ENCODE assay signal across 10 mouse cellular contexts in the genomic region with DNA sequence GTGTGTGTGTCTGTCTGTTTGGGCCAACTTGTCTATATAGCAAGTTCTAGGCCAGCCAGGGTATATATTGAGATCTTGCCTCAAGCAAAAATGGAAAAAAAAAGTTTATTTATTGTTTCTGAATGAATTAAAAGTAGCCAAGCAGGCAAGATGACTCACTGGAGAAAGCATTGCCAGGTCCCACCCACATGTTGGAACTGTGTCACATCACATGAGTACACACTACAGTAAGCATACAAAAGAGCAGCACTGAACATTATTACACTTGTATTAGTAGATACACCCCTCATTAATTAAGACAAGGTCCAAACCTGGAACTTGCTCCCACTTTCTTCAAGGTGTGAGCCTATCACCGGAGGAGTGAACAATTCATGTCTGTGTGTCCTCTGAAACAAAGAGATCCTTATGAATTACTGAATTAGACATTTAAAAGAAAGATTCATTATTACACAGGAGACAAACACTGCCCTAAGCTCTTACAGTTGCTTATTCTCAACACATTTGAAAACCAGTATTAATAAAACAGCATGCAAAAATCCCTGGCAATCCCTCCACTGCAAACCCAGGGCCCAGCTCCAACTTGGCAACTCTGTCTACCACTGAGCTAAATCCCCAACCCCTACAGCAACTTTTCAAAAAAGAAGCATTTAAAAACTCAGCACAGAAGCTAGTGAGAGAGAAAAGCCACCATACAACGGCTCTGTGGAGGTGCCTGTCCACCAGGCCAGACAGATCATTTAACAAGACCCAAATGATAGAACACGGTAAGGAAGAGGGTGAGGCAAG. TPM values are rescaled to one million over a fixed set of nuclear protein-coding genes. Genes with fewer than 3 reads are reported as not detected.
DNase-seq lines count a peak whose midpoint lies in the region; ATAC-seq lines count a peak whose summit lies in the region.
"Had no signal": no experiment of that assay in that cellular context is flagged by ENCODE, and none has a peak within 500 bp of the region (broad histone marks: within the 10 kb centered on the region; RNA-seq: fewer than 3 reads in every experiment).

No protein-coding gene starts in this region.

- ATAC-seq in forebrain, embryonic 13.5 days, result peak; percentile 51; the same call in 1 of the 2 replicates
- no peak for ATAC-seq in hindbrain, embryonic 14.5 days (ENCODE audit: low FRiP score)

- H3K27ac ChIP-seq in forebrain, embryonic 13.5 days, result no peak overlapping the region
- no peak overlapping the region for H3K27ac ChIP-seq in forebrain, embryonic 10.5 days
- H3K27ac ChIP-seq in heart, embryonic 10.5 days, result no peak overlapping the region
- no peak overlapping the region for H3K27ac ChIP-seq in hindbrain, embryonic 14.5 days

- H3K9ac ChIP-seq in forebrain, embryonic 13.5 days, result no peak overlapping the region
- H3K9ac ChIP-seq in hindbrain, embryonic 14.5 days, result no peak overlapping the region
- H3K9ac ChIP-seq: lung, embryonic 14.5 days had no signal

- no peak overlapping the region for H3K4me3 ChIP-seq in forebrain, embryonic 13.5 days
- no peak overlapping the region for H3K4me3 ChIP-seq in forebrain, embryonic 10.5 days
- no peak overlapping the region for H3K4me3 ChIP-seq in heart, embryonic 10.5 days
- no peak overlapping the region for H3K4me3 ChIP-seq in hindbrain, embryonic 14.5 days (replicated peaks; ENCODE audit: low read length)

- 85% methylated on average over 3 of the region's 3 CpGs for WGBS in forebrain, embryonic 13.5 days
- WGBS in forebrain, embryonic 10.5 days, result 92% methylated on average over 3 of the region's 3 CpGs
- WGBS in heart, embryonic 10.5 days, result 89% methylated on average over 3 of the region's 3 CpGs
- WGBS in hindbrain, embryonic 14.5 days, result 89% methylated on average over 3 of the region's 3 CpGs

- no peaks in the 10 kb centered on the region for H3K9me3 ChIP-seq in forebrain, embryonic 13.5 days (replicated peaks)
- H3K9me3 ChIP-seq in forebrain, embryonic 10.5 days, result no peaks in the 10 kb centered on the region
- H3K9me3 ChIP-seq in heart, embryonic 10.5 days, result no peaks in the 10 kb centered on the region
- no peaks in the 10 kb centered on the region for H3K9me3 ChIP-seq in hindbrain, embryonic 14.5 days (ENCODE audit: control insufficient read depth, low read length)

- DNase-seq in forebrain, embryonic 10.5 days (ENCODE audit: extremely low spot score, low spot score), result no peak
- DNase-seq in adrenal gland, postnatal 36 days, result peak; percentile 73 to 75
- DNase-seq in heart, embryonic 10.5 days (ENCODE audit: low spot score), result peak; percentile 28
- peak; percentile 76 for DNase-seq in lung, postnatal 36 days
- DNase-seq in thymus, postnatal 10 days (ENCODE audit: low spot score in 2 of 2), result no peak
- no peak for DNase-seq in hindbrain, embryonic 14.5 days (ENCODE audit: low spot score)
- no peak for DNase-seq in testis, postnatal 10 days (ENCODE audit: low spot score)
- DNase-seq: lung, embryonic 14.5 days had no signal

- no peaks in the 10 kb centered on the region for H3K27me3 ChIP-seq in forebrain, embryonic 13.5 days
- no peaks in the 10 kb centered on the region for H3K27me3 ChIP-seq in forebrain, embryonic 10.5 days (ENCODE audit: poor library complexity, severe bottlenecking)
- no peaks in the 10 kb centered on the region for H3K27me3 ChIP-seq in heart, embryonic 10.5 days (ENCODE audit: insufficient read depth, poor library complexity, severe bottlenecking)
- H3K27me3 ChIP-seq in hindbrain, embryonic 14.5 days (ENCODE audit: control insufficient read depth, insufficient read depth, low read length), result no peaks in the 10 kb centered on the region

- H3K36me3 ChIP-seq in forebrain, embryonic 13.5 days (ENCODE audit: poor library complexity, severe bottlenecking), result peaks cover 58% of the 10 kb centered on the region
- peaks cover 99% of the 10 kb centered on the region for H3K36me3 ChIP-seq in forebrain, embryonic 10.5 days (replicated peaks)
- H3K36me3 ChIP-seq in heart, embryonic 10.5 days, result peaks cover 89% of the 10 kb centered on the region
- no peaks in the 10 kb centered on the region for H3K36me3 ChIP-seq in hindbrain, embryonic 14.5 days (replicated peaks; ENCODE audit: control insufficient read depth, insufficient read depth)

- no peaks in the 10 kb centered on the region for H3K4me1 ChIP-seq in forebrain, embryonic 13.5 days
- H3K4me1 ChIP-seq in forebrain, embryonic 10.5 days, result no peaks in the 10 kb centered on the region
- no peaks in the 10 kb centered on the region for H3K4me1 ChIP-seq in heart, embryonic 10.5 days
- H3K4me1 ChIP-seq in hindbrain, embryonic 14.5 days (replicated peaks; ENCODE audit: control insufficient read depth, insufficient read depth, low read length), result no peaks in the 10 kb centered on the region

- no peak overlapping the region for H3K4me2 ChIP-seq in forebrain, embryonic 13.5 days
- H3K4me2 ChIP-seq in hindbrain, embryonic 14.5 days (replicated peaks), result no peak overlapping the region
- H3K4me2 ChIP-seq: lung, embryonic 14.5 days had no signal

RNA-seq across cellular contexts. Expression of gene Gm49384, which starts 11.1 kb away (rescaled TPM):
- polyA plus RNA-seq in forebrain, embryonic 13.5 days (2015; fragmentation: Nextera tagmentation; extraction: Ambion mirVana), result 32.5 and 32.9 TPM in 2 replicates
- polyA plus RNA-seq in forebrain, embryonic 10.5 days (2016; fragmentation: Nextera tagmentation; extraction: Ambion mirVana), result 51.8 and 59.4 TPM in 2 replicates
- 1 to 10 TPM; 4.8 to 5.7 TPM for total RNA-seq in adrenal gland, postnatal 36 days (2021)
- polyA plus RNA-seq in heart, embryonic 10.5 days (2016; fragmentation: Nextera tagmentation; extraction: Ambion mirVana), result 24.3 and 29.5 TPM in 2 replicates
- 10.4 and 12.5 TPM in 2 replicates for polyA plus RNA-seq in hindbrain, embryonic 14.5 days (2014; fragmentation: Nextera tagmentation; extraction: Ambion mirVana)
- polyA plus RNA-seq: small intestine, adult 2 months had no signal

RNA-seq across cellular contexts. Expression of gene Pole2, which starts 12.8 kb away (rescaled TPM):
- polyA plus RNA-seq in forebrain, embryonic 13.5 days (2015; fragmentation: Nextera tagmentation; extraction: Ambion mirVana), result 21.5 and 22.1 TPM in 2 replicates
- 37.5 and 38.2 TPM in 2 replicates for polyA plus RNA-seq in forebrain, embryonic 10.5 days (2016; fragmentation: Nextera tagmentation; extraction: Ambion mirVana)
- 1 to 10 TPM; 3.0 TPM for total RNA-seq in adrenal gland, postnatal 36 days (2021)
- polyA plus RNA-seq in heart, embryonic 10.5 days (2016; fragmentation: Nextera tagmentation; extraction: Ambion mirVana), result 20.9 and 28.7 TPM in 2 replicates
- polyA plus RNA-seq in hindbrain, embryonic 14.5 days (2014; fragmentation: Nextera tagmentation; extraction: Ambion mirVana), result 4.2 and 4.5 TPM in 2 replicates

RNA-seq across cellular contexts. Expression of gene Dnaaf2, which starts 17.0 kb away (rescaled TPM):
- polyA plus RNA-seq in forebrain, embryonic 13.5 days (2015; fragmentation: Nextera tagmentation; extraction: Ambion mirVana), result 11.1 and 13.5 TPM in 2 replicates
- 16.3 and 19.0 TPM in 2 replicates for polyA plus RNA-seq in forebrain, embryonic 10.5 days (2016; fragmentation: Nextera tagmentation; extraction: Ambion mirVana)
- 1 to 10 TPM in 1 of 2 experiments, under 1 TPM in 1; 0.93 to 1.2 TPM for total RNA-seq in adrenal gland, postnatal 36 days (2021)
- 9.3 and 13.0 TPM in 2 replicates for polyA plus RNA-seq in heart, embryonic 10.5 days (2016; fragmentation: Nextera tagmentation; extraction: Ambion mirVana)
- polyA plus RNA-seq in hindbrain, embryonic 14.5 days (2014; fragmentation: Nextera tagmentation; extraction: Ambion mirVana), result 5.7 and 7.0 TPM in 2 replicates

RNA-seq across cellular contexts. Expression of gene Gm49383, which starts 18.3 kb away (rescaled TPM):
- 37.0 TPM in 2 replicates for polyA plus RNA-seq in forebrain, embryonic 13.5 days (2015; fragmentation: Nextera tagmentation; extraction: Ambion mirVana)
- 62.2 and 67.8 TPM in 2 replicates for polyA plus RNA-seq in forebrain, embryonic 10.5 days (2016; fragmentation: Nextera tagmentation; extraction: Ambion mirVana)
- 1 to 10 TPM; 4.9 to 6.3 TPM for total RNA-seq in adrenal gland, postnatal 36 days (2021)
- 27.3 and 35.2 TPM in 2 replicates for polyA plus RNA-seq in heart, embryonic 10.5 days (2016; fragmentation: Nextera tagmentation; extraction: Ambion mirVana)
- polyA plus RNA-seq in hindbrain, embryonic 14.5 days (2014; fragmentation: Nextera tagmentation; extraction: Ambion mirVana), result 12.7 and 15.3 TPM in 2 replicates

RNA-seq across cellular contexts. Expression of gene Klhdc1, which starts 25.8 kb away (rescaled TPM):
- 6.4 and 9.3 TPM in 2 replicates for polyA plus RNA-seq in forebrain, embryonic 13.5 days (2015; fragmentation: Nextera tagmentation; extraction: Ambion mirVana)
- polyA plus RNA-seq in forebrain, embryonic 10.5 days (2016; fragmentation: Nextera tagmentation; extraction: Ambion mirVana), result 2.6 and 3.3 TPM in 2 replicates
- total RNA-seq in adrenal gland, postnatal 36 days (2021), result 1 to 10 TPM; 4.9 to 8.0 TPM
- 3.5 and 7.3 TPM in 2 replicates for polyA plus RNA-seq in heart, embryonic 10.5 days (2016; fragmentation: Nextera tagmentation; extraction: Ambion mirVana)
- polyA plus RNA-seq in hindbrain, embryonic 14.5 days (2014; fragmentation: Nextera tagmentation; extraction: Ambion mirVana), result 13.7 and 17.2 TPM in 2 replicates

Comparison
In these comparisons a context has a peak if more than half of its experiments do, and no peak if none do; other contexts are left out.
1. DNase-seq: peak in adrenal gland, postnatal 36 days (2 of 2), heart, embryonic 10.5 days (single experiment) and lung, postnatal 36 days (single experiment); none in forebrain, embryonic 10.5 days (single experiment), thymus, postnatal 10 days (0 of 2), hindbrain, embryonic 14.5 days (single experiment) and testis, postnatal 10 days (single experiment).